Comparison of ENCODE assay signal across 9 mouse cellular contexts in genomic region chr3:86143343-86143742, GRCm38 (mm10). TPM values are rescaled to one million over a fixed set of nuclear protein-coding genes. Genes with fewer than 3 reads are reported as not detected.
A peak's percentile ranks its signal among the peaks of the same experiment; 100 is the strongest.
DNase-seq lines count a peak whose midpoint lies in the region; ATAC-seq and TF ChIP-seq lines count a peak whose summit lies in the region.
"Had no signal": no experiment of that assay in that cellular context is flagged by ENCODE, and none has a peak within 500 bp of the region (broad histone marks: within the 10 kb centered on the region; RNA-seq: fewer than 3 reads in every experiment).

No protein-coding gene starts in this region.

- 88% methylated on average over 6 of the region's 6 CpGs for WGBS in hindbrain, embryonic 11.5 days
- WGBS in midbrain, embryonic 16.5 days, result 86% methylated on average over 6 of the region's 6 CpGs

- H3K4me1 ChIP-seq in megakaryocyte, embryonic 14.5 days, result peaks cover 31% of the 10 kb centered on the region
- peaks cover 12% of the 10 kb centered on the region for H3K4me1 ChIP-seq in bone marrow macrophage, adult 2 months (ENCODE audit: control insufficient read depth, insufficient read depth, low read length)
- no peaks in the 10 kb centered on the region for H3K4me1 ChIP-seq in hindbrain, embryonic 11.5 days (replicated peaks; ENCODE audit: control insufficient read depth, insufficient read depth, low read length)
- peaks cover 12% of the 10 kb centered on the region for H3K4me1 ChIP-seq in midbrain, embryonic 16.5 days (ENCODE audit: control insufficient read depth, insufficient read depth, low read length)

- no peak for TF ChIP-seq CTCF in bone marrow macrophage, adult 2 months (IDR thresholded peaks at IDR 0.05; ENCODE audit: low read depth, low read length)

- H3K4me2 ChIP-seq in hindbrain, embryonic 11.5 days (replicated peaks; ENCODE audit: low read depth, low read length), result no peak overlapping the region
- 0 out of 2 replicates have a peak overlapping the region, but pooled peaks have one; percentile 29 for H3K4me2 ChIP-seq in midbrain, embryonic 16.5 days (ENCODE audit: low read length)

- peaks cover 2% of the 10 kb centered on the region for H3K27me3 ChIP-seq in megakaryocyte, embryonic 14.5 days (replicated peaks)
- H3K27me3 ChIP-seq in hindbrain, embryonic 11.5 days (ENCODE audit: control insufficient read depth, insufficient read depth, low read length), result no peaks in the 10 kb centered on the region
- H3K27me3 ChIP-seq in midbrain, embryonic 16.5 days (ENCODE audit: control insufficient read depth, insufficient read depth, low read depth, low read length), result no peaks in the 10 kb centered on the region

- intact Hi-C loops in left cerebral cortex, postnatal 14 days (cut with DNase I), result no loop called here

- no peak for DNase-seq in hindbrain, embryonic 11.5 days (ENCODE audit: low spot score)
- no peak for DNase-seq in adipocyte (ENCODE audit: low spot score)
- no peak for DNase-seq in left cerebral cortex, postnatal 14 days (ENCODE audit: low spot score in 2 of 2)
- DNase-seq: kidney, adult 2 months; right cerebral cortex, postnatal 4 days had no signal

- no peak overlapping the region for H3K9ac ChIP-seq in hindbrain, embryonic 11.5 days (ENCODE audit: low read depth, low read length)
- no peak overlapping the region for H3K9ac ChIP-seq in midbrain, embryonic 16.5 days (ENCODE audit: low read depth, low read length)

- H3K4me3 ChIP-seq in megakaryocyte, embryonic 14.5 days (replicated peaks), result peak overlapping the region; percentile 50
- peak overlapping the region; percentile 55 for H3K4me3 ChIP-seq in bone marrow macrophage, adult 2 months (ENCODE audit: insufficient read depth, low read length)
- no peak overlapping the region for H3K4me3 ChIP-seq in hindbrain, embryonic 11.5 days (ENCODE audit: low read depth, low read length)
- H3K4me3 ChIP-seq in midbrain, embryonic 16.5 days (ENCODE audit: low read depth, low read length), result no peak overlapping the region

- no peak for ATAC-seq in megakaryocyte, adult 5-6 weeks (ENCODE audit: poor library complexity, severe bottlenecking)
- 0 out of 2 replicates have a peak, but pooled peaks have one; percentile 5 for ATAC-seq in hindbrain, embryonic 11.5 days (ENCODE audit: low FRiP score)
- peak; percentile 0; the same call in 1 of the 2 replicates for ATAC-seq in midbrain, embryonic 16.5 days

- H3K9me3 ChIP-seq in megakaryocyte, embryonic 14.5 days, result 0 out of 2 replicates have a peak, but pooled peaks cover 4% of the 10 kb centered on the region
- H3K9me3 ChIP-seq in hindbrain, embryonic 11.5 days (ENCODE audit: control insufficient read depth, low read length), result no peaks in the 10 kb centered on the region
- H3K9me3 ChIP-seq in midbrain, embryonic 16.5 days (replicated peaks; ENCODE audit: control insufficient read depth, low read length, poor library complexity, severe bottlenecking), result no peaks in the 10 kb centered on the region

- H3K36me3 ChIP-seq in megakaryocyte, embryonic 14.5 days (replicated peaks; ENCODE audit: low read length), result peaks cover 29% of the 10 kb centered on the region
- H3K36me3 ChIP-seq in hindbrain, embryonic 11.5 days (ENCODE audit: control insufficient read depth, insufficient read depth, low read length), result peaks cover 2% of the 10 kb centered on the region; the same call in 1 of the 2 replicates
- peaks cover 8% of the 10 kb centered on the region for H3K36me3 ChIP-seq in midbrain, embryonic 16.5 days (ENCODE audit: control insufficient read depth, insufficient read depth, low read length)

- TF ChIP-seq POLR2A in bone marrow macrophage, adult 2 months (IDR thresholded peaks at IDR 0.05; ENCODE audit: borderline replicate concordance, low read depth, low read length), result no peak

- H3K27ac ChIP-seq in bone marrow macrophage, adult 2 months (ENCODE audit: insufficient read depth, low read depth, low read length), result peak overlapping the region; percentile 74
- H3K27ac ChIP-seq in hindbrain, embryonic 11.5 days (ENCODE audit: low read depth, low read length), result no peak overlapping the region
- H3K27ac ChIP-seq in midbrain, embryonic 16.5 days (ENCODE audit: low read length), result no peak overlapping the region

RNA-seq across cellular contexts. Expression of gene Rps3a1, which starts 0.8 kb away (rescaled TPM):
- 14.5 and 291 TPM in 2 replicates for polyA plus RNA-seq in megakaryocyte, embryonic 14.5 days (2012; ENCODE audit: insufficient read depth, low replicate concordance)
- total RNA-seq in megakaryocyte, adult 5-6 weeks (2015), result 2,058 and 2,275 TPM in 2 replicates
- 3,397 and 3,773 TPM in 2 replicates for total RNA-seq in megakaryocyte, adult 5-6 weeks (2017)
- 1,248 and 1,390 TPM in 2 replicates for polyA plus RNA-seq in bone marrow macrophage, adult 2 months (2012; ENCODE audit: insufficient read depth, insufficient read length, missing spikeins)
- polyA plus RNA-seq in hindbrain, embryonic 11.5 days (2014; fragmentation: Nextera tagmentation; extraction: Ambion mirVana), result 1,106 and 1,117 TPM in 2 replicates
- polyA plus RNA-seq in midbrain, embryonic 16.5 days (2015; fragmentation: Nextera tagmentation; extraction: Ambion mirVana), result 494 and 519 TPM in 2 replicates
- total RNA-seq in left cerebral cortex, postnatal 14 days (2021), result 100 to 1,000 TPM; 329 to 345 TPM

Comparison
In these comparisons a context has a peak if more than half of its experiments do, and no peak if none do; other contexts are left out.
1. H3K4me3 ChIP-seq: peak in megakaryocyte, embryonic 14.5 days (single experiment) and bone marrow macrophage, adult 2 months (single experiment); none in hindbrain, embryonic 11.5 days (single experiment) and midbrain, embryonic 16.5 days (single experiment).